Mouse (Mus musculus) left cerebral cortex, adult 8-10 months (tissue): ENCODE measurements at regions not wholly inside any gene's neighbourhood (a gene's known extent, or its start where the extent isn't known, plus 50 kb on each side); places are given as distances from the start of the nearest gene placed in this dataset.
"Not testable (repeated sequence)": the region's sequence is repeated elsewhere in the genome, so short reads cannot be mapped to it uniquely, and the experiment has no call there.

ENCODE experiments used
- DNase-seq, 2 experiments: peaks; one replicate each; pipeline ENCODE4 v3.0.0; 2022; ENCODE audit warnings: low spot score in 2 of 2

- no peak for DNase-seq
Observed at GRCm38 (mm10) chr10:57291596-57291995, 194.6 kb upstream of the Hsf2 start.

- DNase-seq: no peak
Observed at GRCm38 (mm10) chr10:57313799-57314198, 172.4 kb upstream of the Hsf2 start.

GRCm38 (mm10) chr10:57317067-57317466, 169.1 kb upstream of the Hsf2 start:
- no peak for DNase-seq

- no peak for DNase-seq
Observed at GRCm38 (mm10) chr10:57319171-57319570, 167.0 kb upstream of the Hsf2 start.

GRCm38 (mm10) chr10:57322717-57323424, 163.3 kb upstream of the Hsf2 start:
- no peak for DNase-seq

- no peak for DNase-seq
Observed at GRCm38 (mm10) chr10:57324226-57324625, 162.0 kb upstream of the Hsf2 start.

- not testable (repeated sequence) for DNase-seq
Observed at GRCm38 (mm10) chr10:57362781-57363180, 123.4 kb upstream of the Hsf2 start.
